Mouse (Mus musculus) layer of hippocampus, adult 8-10 months (tissue): Measurements from ENCODE around the gene Ngrn. TPM values are rescaled to one million over a fixed set of nuclear protein-coding genes. Genes with fewer than 3 reads are reported as not detected.

ENCODE experiments used
- DNase-seq, 2 experiments: peaks; one replicate each; pipeline ENCODE4 v3.0.0; 2022; ENCODE audit warnings: low spot score in 2 of 2
- total RNA-seq, 4 experiments: library from RNA; stranded (reverse); gene quantifications; 2 replicates each; pipeline ENCODE4 v1.2.4; 2022

The Ngrn gene
- total RNA-seq, 4 experiments from 2014 or later, result 37.2 to 43.3 (median 38.6) TPM

DNA sequence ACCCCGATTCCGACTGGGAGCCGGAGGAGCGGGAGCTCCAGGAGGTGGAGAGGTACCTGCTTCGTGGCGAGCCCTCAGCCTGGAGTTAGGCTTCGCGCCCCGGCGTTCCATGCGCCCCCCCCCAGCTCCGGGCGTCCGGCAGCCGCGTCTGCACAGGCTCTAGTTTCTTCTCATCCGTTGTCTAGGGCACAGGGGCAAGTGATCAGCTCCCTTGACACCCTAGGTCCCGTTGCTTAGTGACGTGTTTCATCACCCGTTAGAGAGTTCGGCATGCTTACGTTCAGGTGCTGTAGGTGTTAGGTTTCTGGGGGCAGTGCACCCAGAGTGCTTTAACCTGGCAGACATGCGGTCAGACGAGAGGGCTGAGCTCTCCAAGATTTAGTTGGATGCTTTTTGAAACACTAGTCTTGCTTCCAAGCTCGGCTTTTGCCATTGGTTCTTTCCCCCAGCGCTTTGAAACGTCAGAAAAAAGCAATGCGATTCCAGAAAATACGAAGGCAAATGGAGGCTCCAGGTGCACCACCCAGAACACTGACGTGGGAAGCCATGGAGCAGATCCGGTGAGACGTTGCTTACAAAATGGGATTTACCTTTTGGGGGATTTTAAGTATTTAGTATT, 466 bp downstream of the Ngrn start:
- no peak for DNase-seq

GRCm38 (mm10) chr7:80264606-80265005, 3.6 kb downstream of the Ngrn start:
- no peak for DNase-seq

DNA sequence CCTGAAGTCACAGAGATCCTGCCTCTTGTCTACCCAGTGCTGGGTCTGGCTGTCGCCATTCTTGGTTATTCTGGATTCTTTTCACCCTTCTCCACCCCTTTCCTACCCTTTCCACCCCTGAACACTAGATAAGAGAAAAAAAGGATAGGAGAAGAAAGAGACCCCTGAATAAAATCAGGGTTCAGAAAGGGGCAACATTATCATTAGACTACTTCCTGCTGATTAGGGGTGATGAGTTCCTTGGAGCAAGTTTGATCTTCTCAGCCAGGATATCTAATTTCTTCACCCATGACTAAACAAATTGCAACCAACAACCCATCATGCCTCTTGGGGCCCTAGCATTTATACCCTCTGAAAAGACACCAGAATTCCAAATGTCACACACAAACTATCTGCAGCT, 6.7 kb downstream of the Ngrn start:
- no peak for DNase-seq

DNA sequence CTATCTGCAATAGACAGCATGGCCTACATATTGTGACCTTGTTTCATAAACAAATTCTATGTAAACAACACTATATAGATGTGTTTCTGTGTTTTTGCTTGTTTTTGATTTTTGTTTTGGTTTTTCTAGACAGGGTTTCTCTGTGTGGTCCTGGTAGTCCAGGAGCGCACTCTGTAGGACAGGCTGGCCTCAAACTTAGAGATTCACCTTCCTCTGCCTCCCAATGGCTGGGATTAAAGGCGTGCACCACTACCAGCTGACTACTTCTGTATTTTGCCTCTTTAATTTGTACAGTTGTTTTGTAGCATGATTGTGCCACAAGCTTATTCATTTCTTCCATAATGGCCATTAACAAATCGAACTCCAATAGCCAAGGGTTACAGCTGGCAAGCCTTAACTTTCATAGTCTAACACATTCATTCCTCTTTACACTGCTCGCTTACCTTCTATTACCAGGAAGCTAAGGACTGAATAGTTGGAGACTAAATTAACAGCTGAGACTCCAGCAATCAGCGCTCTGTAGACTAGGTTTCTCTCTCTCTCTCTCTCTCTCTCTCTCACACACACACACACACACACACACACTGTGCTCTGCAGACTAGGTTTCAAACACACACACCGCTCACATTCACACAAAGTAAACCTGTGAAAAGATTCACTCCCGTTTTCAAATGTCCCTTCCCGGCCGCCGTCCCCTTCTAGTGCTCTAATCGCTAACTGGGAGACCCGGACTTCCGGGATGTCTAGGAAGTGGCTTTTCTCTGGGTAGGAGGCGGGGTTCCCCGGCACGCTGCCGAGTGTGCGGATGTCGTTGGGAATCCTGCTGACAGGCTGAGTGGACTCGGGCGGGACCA, 8.1 kb downstream of the Ngrn start, which contains the start of gene Vps33b:
Gene Vps33b, plus strand, starts transcription at position 753 of the 854 bp plus-strand sequence.
- DNase-seq, result peak; percentile 93 to 97

DNA sequence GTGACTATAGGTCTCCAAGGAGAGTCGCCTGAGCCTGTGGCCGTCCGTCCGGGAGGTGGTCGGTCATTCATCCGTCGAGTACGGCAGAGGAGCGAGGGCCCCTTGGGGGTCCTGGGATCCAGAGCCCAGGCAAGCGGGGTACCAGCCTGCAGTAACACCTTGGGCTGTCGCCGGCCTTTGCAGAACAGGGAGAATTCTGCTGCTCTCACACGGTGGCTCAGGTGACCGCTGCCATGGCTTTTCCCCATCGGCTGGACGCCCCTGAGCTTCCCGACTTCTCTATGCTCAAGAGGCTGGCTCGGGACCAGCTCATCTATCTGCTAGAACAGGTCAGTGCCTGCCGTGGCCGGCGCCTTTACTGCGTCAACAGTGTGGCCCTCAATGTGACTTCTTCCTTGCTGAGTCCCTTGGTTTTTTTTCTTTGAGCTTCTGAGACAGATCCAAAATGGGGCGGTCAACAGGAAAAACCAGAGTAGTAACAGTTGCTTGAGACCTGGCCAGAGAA, 8.8 kb downstream of the Ngrn start:
- no peak for DNase-seq

DNA sequence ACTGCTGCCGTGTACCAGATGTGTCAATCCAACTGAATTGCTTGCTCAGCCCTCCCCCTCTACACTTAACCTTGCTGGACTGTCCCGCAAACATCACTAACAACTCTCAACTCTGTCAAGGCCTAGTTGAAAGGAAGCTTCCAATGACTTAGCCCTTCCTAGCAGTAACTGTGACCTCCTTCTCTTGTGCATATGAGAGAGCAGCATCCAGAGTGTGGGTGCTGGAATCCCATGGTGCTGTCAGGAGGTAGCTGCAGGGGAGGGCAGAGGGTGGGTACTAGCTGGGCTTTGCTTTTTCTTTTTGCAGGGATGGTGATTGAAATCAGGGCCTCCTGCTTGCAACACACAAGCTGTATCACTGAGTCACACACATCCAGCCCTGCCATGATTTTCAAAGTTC, 12.4 kb downstream of the Ngrn start:
- DNase-seq, result no peak

GRCm38 (mm10) chr7:80276374-80276773, 15.4 kb downstream of the Ngrn start:
- no peak for DNase-seq

GRCm38 (mm10) chr7:80280032-80280431, 19.0 kb downstream of the Ngrn start:
- no peak for DNase-seq

DNA sequence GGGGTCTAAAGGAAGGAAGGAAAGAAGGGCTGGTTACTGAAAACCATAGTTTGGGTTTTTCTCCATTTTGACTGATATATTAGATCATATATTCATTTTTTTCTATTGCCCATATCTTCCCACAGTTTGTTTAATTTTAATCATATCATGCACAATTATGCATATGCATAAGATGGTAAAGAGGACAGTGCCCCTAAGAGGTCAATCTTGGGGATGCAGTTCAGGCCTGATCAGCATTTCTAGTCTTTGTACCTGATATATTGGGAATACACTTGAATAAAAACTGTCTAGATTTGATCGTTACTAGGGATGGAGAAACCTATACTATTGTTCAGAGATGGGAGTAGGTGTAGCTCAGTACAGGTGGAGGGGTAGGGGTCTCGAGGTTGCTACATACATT, 20.0 kb downstream of the Ngrn start:
- no peak for DNase-seq

DNA sequence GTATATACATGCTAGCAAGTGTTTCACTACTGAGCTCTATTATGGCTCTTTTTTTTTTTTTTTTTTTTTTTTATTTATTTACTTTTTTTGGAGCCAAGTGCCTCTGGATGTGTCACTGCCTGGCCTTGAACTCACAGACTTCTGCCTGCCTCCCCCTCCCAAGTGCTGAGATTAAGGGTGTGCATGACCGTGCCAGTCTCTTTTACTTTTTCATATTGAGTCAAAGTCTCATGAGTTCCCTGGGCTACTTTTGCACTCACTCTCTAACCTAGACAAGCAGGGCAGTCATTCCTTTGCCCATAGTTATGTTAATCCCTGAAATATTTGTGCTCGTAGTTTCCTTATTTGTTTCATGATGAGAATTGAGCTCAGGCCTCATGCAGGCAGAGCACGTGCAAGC, 20.6 kb downstream of the Ngrn start:
- DNase-seq, result no peak

DNA sequence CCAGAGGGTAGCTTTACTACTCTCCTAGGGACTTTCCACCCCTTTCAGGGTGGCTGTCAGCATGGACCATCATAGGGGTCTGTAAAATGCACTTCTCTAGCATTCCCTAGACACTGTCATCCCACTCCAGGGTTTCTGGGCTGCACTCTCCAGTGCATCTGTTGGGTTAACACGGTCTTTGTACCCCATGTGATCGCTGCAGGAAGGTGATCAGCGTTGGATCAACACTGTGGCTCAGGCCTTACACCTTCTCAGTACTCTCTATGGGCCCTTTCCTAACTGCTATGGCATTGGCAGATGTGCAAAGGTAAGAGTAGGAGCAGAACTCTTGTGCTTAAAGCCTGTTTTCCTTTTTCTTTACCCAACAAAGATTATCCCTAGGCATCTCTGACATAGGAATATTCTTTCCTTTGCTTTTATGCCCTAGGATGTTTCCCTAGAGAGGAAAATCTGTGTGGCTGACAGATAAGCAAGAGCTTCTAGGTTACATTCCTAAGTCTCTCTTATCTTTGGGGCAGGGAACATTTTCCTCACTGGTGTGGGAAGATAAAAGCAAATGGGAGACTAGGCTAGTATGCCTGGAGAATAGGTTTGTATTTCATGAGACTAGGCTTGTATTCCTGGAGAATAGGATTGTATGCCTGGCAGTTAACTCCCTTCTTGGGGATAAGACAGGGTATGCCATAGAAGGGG, 22.4 kb downstream of the Ngrn start:
- DNase-seq, result no peak

DNA sequence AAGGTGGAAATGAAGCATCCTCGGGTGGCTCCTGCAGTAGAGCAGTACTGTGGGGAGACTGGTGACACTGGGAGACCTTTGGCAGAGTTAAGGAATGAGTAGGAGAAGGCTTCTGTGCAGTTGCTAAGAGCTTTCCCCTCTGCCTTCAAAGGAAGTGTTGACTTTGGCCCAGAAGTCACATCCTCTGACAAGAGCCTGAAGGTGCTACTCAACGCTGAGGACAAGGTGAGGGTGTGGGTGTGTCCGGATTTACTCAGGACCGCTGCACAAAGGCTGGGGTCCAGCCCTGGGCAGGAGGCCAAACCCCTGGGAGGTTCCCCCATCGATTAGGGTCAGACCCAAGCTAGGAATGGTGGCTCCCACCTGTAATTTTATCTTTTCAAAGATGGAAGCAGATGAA, 23.4 kb downstream of the Ngrn start:
- no peak for DNase-seq

GRCm38 (mm10) chr7:80285725-80286124, 24.7 kb downstream of the Ngrn start:
- no peak for DNase-seq

DNA sequence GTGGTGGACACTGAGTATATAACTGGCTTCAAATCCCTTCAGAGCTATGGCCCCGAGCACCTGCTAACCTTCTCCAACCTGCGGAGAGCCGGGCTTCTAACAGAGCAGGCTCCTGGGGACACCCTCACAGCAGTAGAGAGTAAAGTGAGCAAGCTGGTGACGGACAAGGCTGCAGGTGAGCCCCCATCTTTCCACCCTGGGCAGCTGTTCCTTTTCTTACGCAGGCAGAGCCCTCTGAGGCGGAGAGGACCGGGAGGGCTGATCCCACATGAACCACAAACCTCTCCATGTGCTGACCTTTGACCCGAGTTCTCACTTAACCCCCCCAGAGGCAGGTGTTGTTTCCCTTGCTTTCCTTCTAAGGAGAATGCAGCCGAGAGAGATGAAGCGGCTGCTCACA, 26.7 kb downstream of the Ngrn start:
- no peak for DNase-seq

DNA sequence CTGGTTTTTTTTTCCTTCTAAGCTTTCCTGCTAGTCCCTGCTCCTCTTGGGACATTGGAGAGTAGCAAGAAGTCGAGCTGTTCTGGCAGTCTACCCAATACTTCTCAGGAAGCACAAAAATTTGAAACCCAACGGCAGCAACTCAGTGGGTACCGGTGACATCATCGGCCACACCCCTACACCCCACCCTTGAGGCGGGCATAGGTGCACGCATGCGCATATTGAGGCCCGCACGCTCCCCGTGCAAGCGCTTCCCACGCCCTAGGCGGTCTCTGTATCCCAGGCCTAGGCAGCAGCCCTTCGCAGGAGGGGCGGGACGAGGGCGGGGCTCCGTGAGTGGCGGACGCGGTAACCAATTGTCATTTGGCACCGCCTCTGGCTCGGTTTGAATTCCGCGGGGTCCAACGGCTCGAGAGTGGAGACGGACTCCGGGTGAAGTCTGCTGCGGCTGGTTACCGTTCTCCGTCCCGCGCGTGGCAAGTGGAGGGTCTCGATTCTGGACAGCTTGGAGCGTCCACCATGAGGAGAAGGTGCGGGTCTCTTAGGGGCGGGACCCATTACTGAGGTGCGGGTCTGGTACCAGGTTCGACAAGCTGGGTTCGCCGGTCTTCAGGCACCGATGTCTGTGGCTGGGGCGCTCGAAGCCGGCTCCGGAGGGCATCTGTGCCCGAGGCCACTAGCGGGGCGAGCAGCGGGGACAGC, 33.2 kb downstream of the Ngrn start, which contains the start of gene Prc1:
Gene Prc1, plus strand, starts transcription at position 389 of the 702 bp plus-strand sequence.
- peak; percentile 97 to 99 for DNase-seq

GRCm38 (mm10) chr7:80294764-80295648, 34.0 kb downstream of the Ngrn start:
- no peak for DNase-seq

- no peak for DNase-seq
These were observed 35.4 kb downstream of the Ngrn start for GRCm38 (mm10) chr7:80296462-80296861.

GRCm38 (mm10) chr7:80297041-80297440, 36.0 kb downstream of the Ngrn start:
- no peak for DNase-seq

GRCm38 (mm10) chr7:80298754-80299153, 37.7 kb downstream of the Ngrn start:
- DNase-seq, result no peak

- DNase-seq, result no peak
These were observed 38.6 kb downstream of the Ngrn start for GRCm38 (mm10) chr7:80299568-80299967.
